Mouse (Mus musculus): ENCODE measurements at regions not wholly inside any gene's neighbourhood (a gene's known extent, or its start where the extent isn't known, plus 50 kb on each side); places are given as distances from the start of the nearest gene placed in this dataset.
"Not testable (repeated sequence)": the region's sequence is repeated elsewhere in the genome, so short reads cannot be mapped to it uniquely, and the experiment has no call there.

GRCm38 (mm10) chr11:113132078-113133064, 350.3 kb downstream of the Sox9 start:
- no peak for DNase-seq (ENCODE audit: low read depth, low spot score)

DNA sequence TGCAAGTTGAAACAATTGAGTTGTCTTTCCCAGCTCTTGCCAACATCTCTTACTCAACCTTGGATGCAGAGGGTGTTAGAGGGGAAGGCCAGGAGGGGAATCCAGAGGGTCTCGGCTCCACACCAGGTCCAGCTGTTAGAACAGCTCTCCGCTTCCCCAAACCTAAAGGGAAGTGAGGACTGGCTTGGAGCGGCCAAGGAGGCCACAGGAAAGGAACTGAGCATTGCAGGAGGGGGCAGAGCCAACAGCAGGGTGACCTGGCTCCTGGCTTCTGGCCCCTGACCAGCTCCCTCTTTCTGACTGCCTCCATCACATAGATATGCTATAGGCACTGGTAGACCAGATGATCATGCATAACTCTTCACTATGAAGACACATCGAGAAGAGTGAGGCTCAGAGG, 351.4 kb downstream of the Sox9 start:
- DNase-seq (ENCODE audit: low read depth, low spot score): no peak

- DNase-seq (ENCODE audit: low read depth, low spot score): no peak
Observed at GRCm38 (mm10) chr11:113135261-113135660, 353.2 kb downstream of the Sox9 start.

GRCm38 (mm10) chr11:113138462-113138861, 356.4 kb downstream of the Sox9 start:
- no peak for DNase-seq (ENCODE audit: low read depth, low spot score)

DNA sequence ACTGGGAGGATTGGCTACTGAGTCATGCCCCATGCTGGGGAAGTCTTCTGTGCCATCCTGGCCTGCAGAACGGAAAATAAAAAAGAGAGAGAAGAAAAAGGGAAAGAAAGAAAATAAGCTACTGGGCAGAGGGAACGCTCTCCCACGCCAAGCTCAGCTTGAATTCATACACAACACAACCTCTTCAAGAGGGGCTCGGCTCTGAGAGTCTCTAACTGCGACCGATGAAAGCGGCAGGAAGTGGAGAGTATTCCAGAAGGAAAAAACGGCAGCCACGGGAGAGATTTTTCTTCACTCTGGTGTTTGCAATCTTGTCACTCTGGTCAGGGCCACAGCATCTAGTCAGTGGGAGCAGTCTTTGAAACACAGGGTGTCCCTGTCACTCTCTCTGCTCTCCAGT, 358.6 kb downstream of the Sox9 start:
- no peak for DNase-seq (ENCODE audit: low read depth, low spot score)

GRCm38 (mm10) chr11:113142816-113143215, 360.8 kb downstream of the Sox9 start:
- DNase-seq (ENCODE audit: low read depth, low spot score): no peak

DNA sequence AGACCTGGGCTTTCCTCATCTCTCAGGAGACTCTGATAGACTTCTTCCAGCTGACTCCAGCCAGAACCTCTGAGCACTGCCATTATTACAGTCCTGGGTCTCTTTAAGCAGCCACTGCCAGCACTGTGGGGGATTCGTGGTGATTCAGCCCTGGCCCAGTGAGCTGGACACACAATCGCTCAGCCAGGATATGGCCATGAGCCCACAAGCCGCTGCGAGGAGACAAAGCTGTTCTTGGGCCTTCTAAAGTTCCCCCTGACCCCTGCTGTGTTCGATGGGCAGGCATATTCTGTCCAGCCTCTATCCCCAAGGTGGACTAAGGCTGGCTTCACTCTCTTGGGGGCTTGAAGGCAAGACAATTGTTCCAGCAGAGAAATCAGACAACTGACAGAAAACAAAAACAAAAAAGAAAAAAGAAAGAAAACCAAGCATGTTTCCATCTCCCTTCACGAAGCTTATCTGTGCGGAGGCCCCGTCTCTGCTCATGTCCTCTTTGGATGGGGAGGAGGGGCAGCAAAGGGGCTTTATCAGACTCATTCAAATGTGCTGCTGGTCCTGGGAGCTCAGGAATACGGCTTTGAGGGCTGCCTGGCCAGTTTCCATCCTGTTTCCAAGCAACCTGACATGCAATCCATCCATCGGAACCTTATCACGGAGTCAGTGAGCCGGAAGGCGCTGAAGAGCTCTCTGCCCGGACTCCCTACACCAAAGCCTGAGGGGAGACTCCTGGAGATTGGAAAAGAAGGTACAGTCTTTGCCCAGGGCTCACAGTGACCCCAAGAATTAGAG, 362.0 kb downstream of the Sox9 start:
- DNase-seq (ENCODE audit: low read depth, low spot score): no peak

DNA sequence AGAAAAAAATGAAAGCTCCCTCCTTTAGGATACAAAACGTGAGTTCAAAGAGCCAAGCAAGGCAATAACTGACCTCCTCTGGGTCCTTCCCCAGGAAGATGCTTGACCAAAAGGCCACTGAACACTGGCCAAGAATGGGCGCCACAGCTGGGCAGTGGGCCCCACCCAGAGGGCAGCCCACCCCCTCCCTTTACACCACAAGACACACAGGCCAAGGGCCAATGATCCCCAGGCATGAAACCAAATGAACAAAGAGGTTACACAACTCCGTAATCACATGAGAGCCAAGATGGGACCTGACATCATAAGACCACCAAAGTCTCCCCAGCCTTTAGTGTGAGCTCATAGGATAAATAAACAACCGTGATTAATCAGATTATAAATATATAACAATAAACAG, 363.7 kb downstream of the Sox9 start:
- DNase-seq (ENCODE audit: low read depth, low spot score): no peak

DNA sequence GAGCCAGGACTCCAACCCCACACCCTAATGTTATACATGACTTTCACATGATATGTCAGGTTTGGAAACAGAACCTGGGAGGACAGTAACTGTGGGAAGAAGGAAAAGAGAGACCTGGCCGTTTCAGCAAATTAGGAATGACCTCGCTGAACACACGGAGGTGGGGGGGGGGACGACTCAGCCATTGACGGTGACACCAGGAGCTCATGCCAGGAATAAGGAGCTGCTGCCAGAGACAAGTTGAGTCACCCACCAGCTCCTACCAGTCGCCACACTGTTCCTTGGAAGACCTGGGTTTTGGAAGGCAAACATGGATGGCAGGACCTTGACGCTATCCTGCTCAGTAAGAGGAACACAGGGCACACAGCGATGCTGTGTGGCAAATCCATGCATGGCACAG, 364.7 kb downstream of the Sox9 start:
- no peak for DNase-seq (ENCODE audit: low read depth, low spot score)

- DNase-seq (ENCODE audit: low read depth, low spot score): no peak
Observed at GRCm38 (mm10) chr11:113147535-113148197, 365.6 kb downstream of the Sox9 start.

DNA sequence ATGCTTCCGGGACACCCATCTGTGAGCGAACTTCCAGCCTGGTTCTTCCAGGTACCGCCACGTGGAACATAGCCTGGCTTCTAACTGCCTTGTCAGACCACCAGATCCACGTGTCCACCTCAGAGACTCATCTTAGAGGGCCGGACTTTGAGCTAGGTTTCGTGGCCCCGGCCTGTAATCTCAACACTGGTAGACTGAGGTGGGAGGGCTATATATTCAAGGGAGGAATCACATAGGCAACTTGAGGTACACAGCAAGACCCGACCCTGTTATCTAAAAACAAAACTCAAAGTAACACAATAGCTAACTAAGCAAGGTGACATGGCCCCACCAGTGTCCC, 366.1 kb downstream of the Sox9 start:
- DNase-seq (ENCODE audit: low read depth, low spot score): no peak

- DNase-seq (ENCODE audit: low read depth, low spot score): no peak
Observed at GRCm38 (mm10) chr11:113155515-113155914, 373.5 kb downstream of the Sox9 start.

DNA sequence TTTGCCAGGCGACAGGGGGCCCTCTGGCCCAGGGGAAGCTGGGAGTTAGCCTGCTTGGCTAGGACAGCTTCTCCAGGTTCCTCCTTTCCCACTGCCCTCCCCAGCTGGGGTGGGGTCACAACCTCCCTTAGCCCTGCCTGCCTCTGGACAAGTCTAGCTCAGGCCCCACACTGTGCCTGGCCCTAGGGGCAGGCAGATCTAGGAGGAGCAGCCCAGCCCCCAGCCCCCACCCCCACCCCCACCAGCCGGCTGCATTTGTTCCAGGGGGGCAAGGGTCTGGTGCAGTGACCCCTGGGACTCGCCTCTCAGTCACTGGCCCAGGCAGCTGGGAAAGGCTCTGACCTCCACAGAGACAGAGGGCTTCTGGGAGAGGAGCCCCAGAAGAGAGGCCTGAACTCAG, 381.9 kb downstream of the Sox9 start:
- no peak for DNase-seq (ENCODE audit: low read depth, low spot score)

- DNase-seq (ENCODE audit: low read depth, low spot score): no peak
Observed at GRCm38 (mm10) chr11:113164510-113164909, 382.5 kb downstream of the Sox9 start.

DNA sequence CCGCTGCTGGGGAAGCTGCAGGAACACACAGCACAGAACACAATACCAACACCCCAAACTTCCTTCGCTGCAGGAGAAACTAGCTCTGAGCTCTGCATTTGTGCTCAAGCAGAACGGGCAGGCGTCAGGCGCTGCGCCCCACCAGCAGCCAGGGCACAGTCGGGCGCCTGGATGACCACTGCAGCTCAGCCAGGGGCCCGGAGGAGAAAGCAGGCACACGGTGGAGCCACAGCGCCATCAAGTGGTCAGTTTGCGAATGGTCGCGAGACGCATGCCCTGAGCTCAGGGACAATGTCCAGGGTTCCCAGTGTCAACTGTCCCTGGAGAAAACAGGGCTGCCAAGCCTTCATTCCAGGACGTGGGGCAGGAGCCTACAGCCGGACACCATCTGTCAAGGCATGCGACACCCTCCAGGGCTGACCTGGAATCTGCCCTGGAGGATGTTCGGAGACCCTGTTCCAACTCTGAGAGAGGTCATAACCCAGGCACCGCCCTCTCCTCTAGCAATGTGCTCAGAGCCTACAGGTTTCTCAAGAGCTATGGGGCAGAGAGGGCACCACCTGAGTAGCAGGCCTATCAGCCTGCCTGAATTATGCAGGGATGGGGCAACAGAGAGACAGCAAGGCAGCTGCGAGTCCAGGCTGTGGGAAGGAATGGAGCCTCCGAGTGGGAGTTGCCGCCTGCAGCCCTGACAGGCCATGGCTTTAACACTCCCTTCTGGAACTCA, 383.2 kb downstream of the Sox9 start:
- peak; percentile 82 for DNase-seq (ENCODE audit: low read depth, low spot score)

DNA sequence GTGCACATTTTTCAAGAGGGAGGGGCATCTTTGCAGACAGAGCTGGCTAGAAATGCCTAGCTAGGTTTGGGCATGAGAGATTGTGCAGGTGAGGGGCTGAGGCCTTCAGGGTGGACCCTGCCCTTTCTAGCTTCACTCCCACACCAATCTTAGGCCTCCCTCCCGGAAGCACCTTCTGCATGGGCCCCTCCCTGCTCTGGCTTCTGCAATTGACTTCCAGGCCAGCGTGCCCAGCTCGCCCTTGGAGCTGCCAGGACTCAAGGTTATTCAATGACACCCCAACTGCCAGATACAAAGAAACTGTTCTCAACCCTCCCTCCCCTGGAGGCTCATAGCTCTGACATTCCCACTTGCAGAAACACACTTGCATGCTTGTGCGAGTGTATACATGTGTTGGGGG, 384.5 kb downstream of the Sox9 start:
- no peak for DNase-seq (ENCODE audit: low read depth, low spot score)

- DNase-seq (ENCODE audit: low read depth, low spot score): no peak
Observed at GRCm38 (mm10) chr11:113172497-113173140, 390.6 kb downstream of the Sox9 start.

GRCm38 (mm10) chr11:113173317-113173716, 391.3 kb downstream of the Sox9 start:
- not testable (repeated sequence) for DNase-seq (ENCODE audit: low read depth, low spot score)

DNA sequence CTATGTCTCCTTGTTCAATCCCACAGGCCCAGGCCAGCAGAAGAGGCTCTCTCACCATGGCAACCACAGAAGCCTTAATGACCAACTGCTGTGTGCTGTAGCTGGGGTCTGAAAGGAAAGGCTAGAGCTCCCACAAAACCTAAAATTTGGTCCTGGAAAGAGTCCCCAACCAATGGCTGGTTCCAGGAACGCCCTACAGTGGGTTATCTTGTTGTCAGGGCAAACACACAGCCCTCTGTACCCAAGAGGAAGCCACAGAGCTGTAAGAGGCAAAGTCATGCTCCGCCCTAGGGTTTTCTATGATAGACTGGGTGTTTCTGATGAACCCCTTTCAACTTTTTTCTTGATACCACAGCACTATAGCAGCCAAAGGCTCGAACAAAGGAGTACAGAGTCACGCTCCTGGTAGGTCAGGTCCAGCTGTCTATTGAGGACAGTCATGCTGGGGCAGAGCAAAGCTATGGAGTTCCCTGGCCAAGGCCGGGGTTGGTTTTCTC, 392.0 kb downstream of the Sox9 start:
- DNase-seq (ENCODE audit: low read depth, low spot score): no peak

DNA sequence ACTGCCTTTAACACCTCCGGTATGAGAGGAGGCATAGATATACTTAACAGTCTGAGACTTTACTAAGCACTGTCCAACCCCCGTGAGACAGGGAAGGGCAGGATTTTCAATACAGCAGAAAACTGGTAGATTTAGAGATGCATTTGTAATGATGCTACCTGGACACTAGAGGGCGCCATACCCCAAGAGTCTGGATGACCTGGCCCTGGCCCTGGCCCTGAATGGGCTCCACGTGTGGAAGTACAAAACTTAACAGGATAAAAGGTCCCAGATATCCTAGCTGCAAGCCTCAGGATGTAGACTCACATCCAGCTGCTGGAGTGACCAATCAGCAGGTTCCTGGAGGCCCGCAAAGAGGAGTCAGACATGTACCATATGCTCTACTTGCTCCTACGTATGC, 393.3 kb downstream of the Sox9 start:
- no peak for DNase-seq (ENCODE audit: low read depth, low spot score)

DNA sequence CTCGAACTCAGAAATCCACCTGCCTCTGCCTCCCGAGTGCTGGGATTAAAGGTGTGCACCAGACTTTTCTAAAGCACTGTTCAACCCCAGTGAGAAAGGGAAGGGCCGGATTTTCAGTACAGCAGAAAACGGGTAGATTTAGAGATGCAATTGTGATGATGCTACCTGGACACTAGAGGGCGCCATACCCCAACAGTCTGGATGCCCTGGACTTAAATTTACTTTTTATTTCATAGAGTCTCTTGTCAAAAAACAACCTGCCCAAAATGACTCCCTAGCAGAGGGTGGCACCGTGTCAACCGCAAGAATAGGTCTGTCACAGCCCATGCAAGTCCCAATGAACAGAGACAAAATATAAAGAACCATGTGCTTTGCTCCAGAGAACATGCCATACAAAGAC, 394.2 kb downstream of the Sox9 start:
- DNase-seq (ENCODE audit: low read depth, low spot score): no peak
